Mouse (Mus musculus) liver (tissue): ENCODE results near the gene 4930556J24Rik.
"Not testable (repeated sequence)": the region's sequence is repeated elsewhere in the genome, so short reads cannot be mapped to it uniquely, and the experiment has no call there.

ENCODE experiments used
- DNase-seq: peaks from one replicate; pipeline ENCODE4 v3.0.0-alpha.2; 2020; ENCODE audit warnings: mixed read lengths

The 4930556J24Rik gene

DNA sequence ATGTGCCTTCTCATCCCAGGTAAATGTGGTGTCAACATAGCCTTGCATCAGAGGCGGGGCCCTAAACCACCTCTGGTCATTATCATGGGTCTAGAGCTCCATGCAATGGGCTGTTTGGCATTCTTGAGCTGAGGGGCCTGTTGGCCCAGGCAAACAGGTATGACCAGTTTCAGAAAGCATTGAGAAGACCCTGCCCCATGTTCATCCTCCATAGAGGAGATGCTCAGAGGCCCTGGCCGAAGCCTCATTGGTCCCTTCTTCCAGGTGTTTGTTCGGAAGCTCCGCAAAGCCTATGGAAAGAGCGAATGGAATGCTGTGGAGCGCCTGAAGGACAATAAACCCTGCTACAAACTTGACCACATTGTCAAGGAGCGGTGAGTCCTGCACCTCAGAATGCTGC is 6.2 kb downstream of the 4930556J24Rik start:
- no peak for DNase-seq

DNA sequence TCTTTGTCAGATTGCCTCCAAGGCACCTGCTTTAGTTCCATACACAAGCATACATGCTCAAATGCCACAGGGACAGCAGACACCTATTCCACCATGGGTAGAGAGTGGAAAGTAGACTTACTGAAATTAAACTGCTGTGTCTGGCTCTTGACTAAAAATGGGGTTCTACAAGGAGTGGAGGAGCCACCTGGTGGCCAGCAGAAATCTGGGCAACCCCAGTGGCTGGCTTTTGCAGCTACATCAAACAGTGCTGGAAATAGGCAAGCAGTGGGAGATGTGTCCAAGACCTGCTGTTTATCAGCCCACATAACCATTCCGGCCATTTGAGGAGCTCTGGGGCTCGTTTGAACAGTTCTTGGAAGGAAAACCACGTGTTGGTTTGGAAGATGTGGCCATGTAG is 6.7 kb downstream of the 4930556J24Rik start:
- DNase-seq: no peak

GRCm38 (mm10) chr11:3964416-3965172 is 12.0 kb downstream of the 4930556J24Rik start:
- DNase-seq: no peak

DNA sequence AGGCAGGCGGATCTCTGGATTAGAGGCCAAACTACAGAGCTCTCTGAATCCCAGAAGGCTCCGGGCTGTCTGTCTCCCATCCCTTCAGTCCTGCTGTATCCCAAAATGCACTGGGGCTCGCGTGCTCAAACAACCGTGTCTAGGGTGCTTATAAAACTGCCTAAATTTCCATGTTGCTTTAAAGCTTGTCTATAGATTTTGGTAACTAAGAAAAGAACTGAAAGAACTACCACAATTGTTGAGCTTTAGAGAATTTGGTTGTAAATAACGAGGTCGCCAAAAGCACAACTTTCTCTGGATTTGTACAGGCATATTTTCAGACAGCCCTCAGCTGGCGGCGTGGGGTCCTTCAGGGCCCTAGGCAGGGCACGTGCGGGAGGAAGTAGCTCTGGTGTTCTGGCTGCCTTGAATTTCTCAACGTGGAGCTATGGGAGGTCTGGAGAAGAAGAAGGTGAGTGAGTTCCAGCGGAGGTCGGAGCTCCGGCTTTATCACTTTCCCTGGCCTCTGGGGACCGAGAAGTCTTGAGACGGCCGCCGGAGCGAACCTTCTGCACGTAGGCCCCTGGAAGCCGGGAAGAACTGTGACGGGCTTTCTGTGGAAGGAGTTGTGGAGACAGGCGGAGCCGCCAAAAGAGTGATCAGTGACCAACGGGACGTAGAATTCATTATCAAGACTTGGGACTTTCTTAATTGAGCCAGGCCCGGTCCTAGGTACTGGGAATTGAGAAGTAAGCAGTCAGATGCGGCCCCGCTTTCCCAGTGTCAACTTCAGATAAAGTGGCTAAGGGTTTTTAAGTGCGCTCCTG is 12.8 kb downstream of the 4930556J24Rik start, which contains the start of gene Pes1:
TSS of gene Pes1 (plus strand) at position 366 of the 806 bp plus-strand sequence.
- DNase-seq: peak; percentile 81

DNA sequence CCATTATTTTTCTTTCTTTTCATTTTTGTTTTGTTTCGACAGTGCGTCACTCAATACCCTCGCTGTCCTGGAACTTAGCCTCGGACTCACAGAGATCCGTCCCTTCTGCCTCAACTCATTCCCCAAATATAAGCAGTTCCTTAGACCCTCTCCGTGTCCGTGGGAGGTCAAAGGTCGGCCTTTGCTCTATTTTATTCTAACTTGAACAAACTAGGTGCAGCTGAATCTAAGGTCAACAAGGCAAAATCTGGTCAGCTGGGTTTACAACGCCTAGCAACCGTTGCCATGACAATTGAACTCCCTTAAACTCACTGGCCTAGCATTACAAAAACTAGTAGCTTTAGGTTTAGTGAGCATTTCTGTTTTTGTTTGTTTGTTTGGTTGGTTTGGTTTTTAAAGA is 13.4 kb downstream of the 4930556J24Rik start:
- no peak for DNase-seq

DNA sequence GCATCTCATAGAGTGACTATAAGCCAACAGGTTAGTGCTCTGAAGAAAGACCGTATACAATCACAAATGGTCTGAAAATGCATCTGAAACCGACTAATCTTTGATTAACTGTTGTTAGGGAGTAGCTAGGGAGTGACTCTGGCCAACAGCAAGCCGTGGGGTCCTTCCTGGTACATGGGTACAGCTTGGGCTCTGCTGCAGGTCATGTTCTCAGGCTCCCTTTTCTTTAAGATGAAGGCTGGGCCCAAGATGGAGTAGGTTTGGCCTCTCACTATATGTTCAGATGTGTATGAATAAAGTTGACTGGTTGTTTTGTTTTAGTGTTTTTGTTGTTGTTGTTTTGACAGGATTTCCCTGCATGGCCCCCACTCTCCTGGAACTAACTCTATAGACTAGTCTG is 14.8 kb downstream of the 4930556J24Rik start:
- DNase-seq: no peak

DNA sequence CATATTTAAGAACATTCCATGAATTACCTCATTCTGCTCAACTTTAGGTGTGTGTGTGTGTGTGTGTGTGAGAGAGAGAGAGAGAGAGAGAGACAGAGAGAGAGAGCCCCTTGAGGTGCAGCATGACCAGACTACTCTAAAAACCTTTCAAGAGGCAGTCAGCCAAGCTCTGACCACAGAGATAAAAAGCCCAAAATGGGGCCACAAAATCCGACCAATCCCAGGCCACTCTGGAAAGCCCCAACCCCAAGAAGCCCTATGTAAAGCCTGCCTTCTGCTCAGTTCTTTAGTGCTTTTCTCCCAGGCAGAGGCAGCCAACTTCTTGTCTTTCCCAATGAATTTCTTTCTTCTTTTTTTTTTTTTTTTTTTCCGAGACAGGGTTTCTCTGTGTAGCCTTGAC is 15.7 kb downstream of the 4930556J24Rik start:
- no peak for DNase-seq

DNA sequence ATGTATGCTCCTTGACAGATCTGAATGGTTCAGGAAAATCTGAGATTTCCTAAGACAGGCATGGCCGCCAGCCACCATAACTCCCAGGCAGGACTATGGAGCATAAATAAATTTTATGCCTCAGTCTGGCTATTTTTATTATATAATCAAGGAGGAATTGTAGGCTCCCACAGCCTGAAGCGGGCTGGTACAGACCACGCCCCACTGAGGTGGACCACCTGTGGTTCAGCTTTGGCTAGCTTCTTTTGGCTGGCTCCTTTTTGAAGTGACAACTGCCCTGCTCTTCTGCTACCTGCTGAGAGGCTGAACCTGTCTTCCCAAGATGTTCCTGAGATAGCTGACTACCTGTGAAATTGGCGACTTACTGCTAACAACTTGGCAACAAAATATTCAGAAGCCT is 21.2 kb downstream of the 4930556J24Rik start:
- DNase-seq: not testable (repeated sequence)

GRCm38 (mm10) chr11:3954876-3955275 is 21.7 kb downstream of the 4930556J24Rik start:
- DNase-seq: not testable (repeated sequence)

- no peak for DNase-seq
These were observed 30.2 kb downstream of the 4930556J24Rik start for GRCm38 (mm10) chr11:3946386-3946785.

GRCm38 (mm10) chr11:3941371-3941770 is 35.2 kb downstream of the 4930556J24Rik start:
- DNase-seq: no peak

DNA sequence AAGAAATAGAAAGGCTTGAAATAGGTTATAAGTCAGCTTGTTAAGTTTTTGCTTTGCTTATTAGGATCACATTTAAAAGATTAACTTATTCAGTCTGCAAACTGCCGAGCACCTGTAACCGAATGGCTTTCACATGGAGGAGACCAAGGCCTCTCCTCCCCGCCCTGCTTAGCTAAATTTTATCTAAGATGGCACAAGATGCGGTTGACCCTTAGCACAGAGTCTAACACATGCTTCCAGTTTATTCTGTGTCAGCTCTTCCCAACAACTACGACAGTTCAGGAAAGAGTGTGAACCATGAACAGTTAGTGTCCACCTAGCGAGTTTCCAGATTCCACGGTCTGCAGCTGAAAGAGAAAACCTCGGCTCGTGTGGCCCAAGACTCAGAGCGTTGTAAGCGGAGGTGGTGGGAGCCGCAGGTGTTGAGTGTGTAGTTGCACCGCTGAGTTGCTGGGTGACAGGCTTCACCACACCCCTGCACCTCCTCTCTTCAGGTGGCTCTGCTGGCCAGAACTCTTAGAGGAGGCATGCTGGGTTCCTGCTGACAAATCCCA is 39.2 kb downstream of the 4930556J24Rik start:
- DNase-seq: no peak

DNA sequence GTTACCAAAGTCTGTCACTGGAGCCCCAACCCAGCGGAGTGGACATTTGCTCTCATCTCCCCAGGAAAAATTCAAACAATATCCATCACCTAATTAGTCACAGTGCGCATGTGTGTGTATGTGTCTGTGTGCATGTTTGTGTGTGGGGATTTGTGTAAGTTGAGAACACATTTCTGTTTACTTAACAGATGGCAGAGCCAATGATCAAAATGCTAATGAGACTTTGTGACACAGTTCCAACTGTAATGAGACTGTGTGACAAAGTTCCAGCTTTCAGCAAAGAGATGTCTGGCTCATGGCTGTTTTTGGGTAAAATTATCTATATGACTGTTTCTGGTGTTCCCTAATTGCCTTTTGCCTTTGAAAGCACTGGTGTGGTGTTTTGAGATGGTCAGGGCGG is 40.3 kb downstream of the 4930556J24Rik start:
- DNase-seq: no peak

DNA sequence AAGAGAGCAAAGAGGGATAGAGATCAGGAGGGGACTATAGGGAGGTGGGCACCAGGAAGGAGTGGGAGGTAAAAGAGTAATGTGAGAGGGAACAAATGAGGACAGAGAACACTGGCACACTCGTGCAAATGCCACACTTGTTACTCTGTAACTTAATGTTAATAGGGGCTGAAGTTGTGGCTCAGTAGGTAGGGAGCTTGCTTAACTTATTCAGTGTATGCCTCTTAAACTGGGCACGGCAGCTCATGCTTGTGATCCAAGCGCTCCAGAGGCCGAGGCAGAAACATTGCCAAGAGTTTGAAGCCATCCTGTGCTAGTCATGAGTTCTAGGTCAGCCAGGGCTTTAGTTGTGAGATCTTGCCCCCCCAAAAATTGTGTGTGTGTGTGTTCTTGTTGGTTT is 41.4 kb downstream of the 4930556J24Rik start:
- no peak for DNase-seq

- DNase-seq: no peak
These were observed 42.8 kb downstream of the 4930556J24Rik start for GRCm38 (mm10) chr11:3933756-3934285.

DNA sequence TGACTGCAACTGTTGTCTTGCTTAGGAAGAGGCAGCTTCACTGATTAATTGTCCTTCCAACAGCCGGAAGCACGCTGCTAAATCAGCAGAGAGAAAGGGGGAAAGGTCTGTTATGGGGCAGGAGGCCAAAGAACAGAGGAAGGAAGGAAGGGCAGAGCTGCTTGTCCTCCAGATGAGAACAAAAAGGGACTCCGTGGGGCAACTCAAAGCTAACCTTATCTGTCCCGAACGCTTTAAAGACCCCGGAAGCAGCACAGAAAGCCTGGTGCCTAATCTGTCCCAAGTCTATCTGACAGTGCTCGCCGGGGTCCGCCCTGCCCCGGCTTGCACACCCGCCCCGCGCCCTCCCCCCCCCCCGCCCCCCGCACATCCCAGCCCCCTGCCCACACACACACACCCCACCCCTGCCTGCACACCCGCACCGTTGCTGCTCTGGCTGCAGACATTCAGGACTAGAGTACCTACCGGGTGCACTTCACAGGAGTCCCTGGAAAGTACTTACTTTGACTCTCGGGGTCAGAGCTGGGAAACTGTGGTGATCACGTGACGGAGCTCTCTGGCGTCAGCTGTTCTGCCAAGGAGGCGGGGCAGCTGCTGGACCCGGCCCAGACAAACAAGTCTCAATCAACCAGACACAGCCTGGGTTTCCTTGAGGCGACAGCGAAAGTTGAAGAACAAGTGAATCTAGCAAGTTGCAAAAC is 44.9 kb downstream of the 4930556J24Rik start, which contains the start of gene Tcn2:
TSS of gene Tcn2 (minus strand) at position 649 of the 701 bp plus-strand sequence.
- peak; percentile 76 for DNase-seq

GRCm38 (mm10) chr11:3930931-3931330 is 45.6 kb downstream of the 4930556J24Rik start:
- no peak for DNase-seq

DNA sequence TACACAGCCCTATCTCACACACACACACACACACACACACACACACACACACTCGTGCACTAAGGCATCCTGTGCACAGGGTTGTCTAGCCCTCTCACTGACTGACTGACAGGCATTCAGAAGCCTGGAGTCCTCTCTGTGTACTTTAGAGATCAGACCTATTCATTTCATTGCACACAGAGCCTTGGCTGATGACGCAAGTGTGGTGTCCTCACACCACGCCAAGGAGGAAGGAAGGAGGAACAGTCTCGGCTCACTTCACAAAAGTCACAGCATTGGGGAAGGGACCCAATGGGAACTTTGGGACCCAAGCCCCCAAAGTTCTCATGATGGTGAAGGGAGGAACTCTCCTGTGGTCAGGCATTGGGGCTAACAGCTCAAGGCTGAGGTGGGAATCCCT is 46.6 kb downstream of the 4930556J24Rik start:
- DNase-seq: no peak

DNA sequence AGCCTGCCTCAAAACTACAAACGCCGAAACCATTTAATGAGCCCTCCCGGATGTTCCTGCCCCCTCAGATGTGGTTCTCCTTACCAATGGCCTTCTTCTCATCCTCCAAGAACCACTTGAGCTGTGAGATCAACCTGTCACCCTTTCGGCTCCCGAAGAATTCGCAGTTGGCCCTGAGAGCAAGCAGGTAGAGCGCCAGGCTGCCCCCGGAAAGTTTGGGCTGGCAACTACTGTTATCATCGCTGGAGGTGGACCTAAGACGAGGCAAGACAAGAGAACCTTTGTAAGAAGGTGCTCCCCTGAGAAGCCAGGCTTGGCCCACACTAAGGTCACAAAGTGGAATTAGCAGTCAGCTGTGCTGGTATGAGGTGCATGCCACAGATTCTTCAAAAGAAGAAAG is 50.7 kb downstream of the 4930556J24Rik start:
- no peak for DNase-seq

- DNase-seq: no peak
These were observed 53.8 kb downstream of the 4930556J24Rik start for GRCm38 (mm10) chr11:3922731-3923130.

GRCm38 (mm10) chr11:3922115-3922514 is 54.5 kb downstream of the 4930556J24Rik start:
- DNase-seq: no peak

DNA sequence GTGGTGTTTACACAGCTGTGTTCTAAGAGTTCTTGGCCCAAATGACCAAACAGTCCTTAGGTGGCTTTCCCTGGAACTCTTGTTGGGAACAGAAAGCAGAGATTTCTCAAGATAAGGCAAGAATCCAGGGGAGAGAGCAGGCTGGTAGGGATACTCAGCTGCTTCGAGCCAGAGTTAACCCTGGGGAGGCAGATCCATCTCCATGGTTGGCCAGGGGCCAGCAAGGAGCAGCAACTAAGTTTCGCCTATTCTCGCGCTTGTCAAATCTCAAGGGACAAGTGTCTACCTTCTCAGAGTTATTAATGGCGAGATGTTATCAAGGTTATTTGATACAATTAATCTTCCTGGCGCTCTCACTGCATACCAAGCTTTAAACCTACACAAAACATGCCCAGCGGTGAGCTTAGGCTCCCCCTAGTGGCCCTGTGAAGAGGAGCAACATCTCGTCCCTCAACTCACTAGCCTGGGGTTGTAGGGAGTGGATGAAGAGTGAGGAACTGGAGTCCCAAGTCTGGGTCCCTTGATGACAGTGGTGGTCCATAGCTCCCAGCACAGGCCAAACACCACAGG is 55.2 kb downstream of the 4930556J24Rik start:
- peak; percentile 30 for DNase-seq
